9 mouse cellular contexts compared by ENCODE assay signal in the genomic region with DNA sequence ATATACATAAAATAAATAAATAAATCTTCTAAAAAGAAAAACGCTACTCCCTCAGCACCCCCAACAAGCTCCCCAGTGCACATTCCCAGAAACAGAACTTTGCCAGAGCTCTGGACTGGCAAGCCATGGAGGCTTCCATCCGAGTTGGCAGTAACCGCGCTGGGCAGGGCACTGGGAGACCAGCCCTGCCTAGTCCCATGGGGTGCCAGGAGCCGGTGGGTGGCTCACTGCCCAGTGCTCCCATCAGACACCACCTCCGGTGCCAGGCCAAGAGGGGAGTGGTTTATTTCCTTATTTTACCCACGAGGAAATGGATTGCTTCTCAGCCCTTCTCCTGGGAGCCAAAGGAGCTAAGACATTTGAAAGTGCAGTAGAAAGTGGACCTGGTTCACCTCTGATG. TPM values are rescaled to one million over a fixed set of nuclear protein-coding genes. Genes with fewer than 3 reads are reported as not detected.
DNase-seq lines count a peak whose midpoint lies in the region; ATAC-seq lines count a peak whose summit lies in the region.
"Had no signal": no experiment of that assay in that cellular context is flagged by ENCODE, and none has a peak within 500 bp of the region (broad histone marks: within the 10 kb centered on the region; RNA-seq: fewer than 3 reads in every experiment).

No protein-coding gene starts in this region.

- ATAC-seq in frontal cortex, adult (ENCODE audit: low TSS enrichment): peak; percentile 47; the same call in 1 of the 2 replicates
- ATAC-seq in megakaryocyte-erythroid progenitor cell, adult 5-6 weeks (replicated peaks; ENCODE audit: low FRiP score, low TSS enrichment, poor library complexity, severe bottlenecking): no peak

- no peak for DNase-seq in frontal cortex, postnatal 36 days (ENCODE audit: low spot score in 2 of 2)
- DNase-seq in ovary, postnatal 36 days (ENCODE audit: low spot score): peak; percentile 68
- no peak for DNase-seq in ovary, postnatal 10 days (ENCODE audit: low spot score)
- peak; percentile 66 to 79 for DNase-seq in cerebellum, postnatal 10 days
- DNase-seq in lung, postnatal 14 days: peak; percentile 61
- DNase-seq in spleen, adult 18-20 months: no peak

RNA-seq across cellular contexts. Expression of a gene that starts 1.7 kb away (rescaled TPM):
- total RNA-seq in megakaryocyte-erythroid progenitor cell, adult 5-6 weeks (2014; fragmentation: Nextera tagmentation): not detected in 2 replicates
- not detected in 2 replicates for total RNA-seq in megakaryocyte-erythroid progenitor cell, adult 5-6 weeks (2017)
- total RNA-seq: CH12.LX had no signal

RNA-seq across cellular contexts. Expression of a gene that starts 14.6 kb away (rescaled TPM):
- 0.77 TPM in 1 of 2 replicates, not detected in the other for total RNA-seq in megakaryocyte-erythroid progenitor cell, adult 5-6 weeks (2014; fragmentation: Nextera tagmentation)
- not detected in 2 replicates for total RNA-seq in megakaryocyte-erythroid progenitor cell, adult 5-6 weeks (2017)
- total RNA-seq: CH12.LX had no signal

RNA-seq across cellular contexts. Expression of a gene that starts 20.0 kb away (rescaled TPM):
- 30.0 and 47.6 TPM in 2 replicates for total RNA-seq in megakaryocyte-erythroid progenitor cell, adult 5-6 weeks (2014; fragmentation: Nextera tagmentation)
- 7.8 and 10.9 TPM in 2 replicates for total RNA-seq in megakaryocyte-erythroid progenitor cell, adult 5-6 weeks (2017)

RNA-seq across cellular contexts. Expression of a gene that starts 42.5 kb away (rescaled TPM):
- not detected in 2 replicates for total RNA-seq in megakaryocyte-erythroid progenitor cell, adult 5-6 weeks (2014; fragmentation: Nextera tagmentation)
- 2.6 TPM in 1 of 2 replicates, not detected in the other for total RNA-seq in megakaryocyte-erythroid progenitor cell, adult 5-6 weeks (2017)

RNA-seq across cellular contexts. Expression of a gene that starts 42.6 kb away (rescaled TPM):
- 31.8 and 53.7 TPM in 2 replicates for total RNA-seq in megakaryocyte-erythroid progenitor cell, adult 5-6 weeks (2014; fragmentation: Nextera tagmentation)
- total RNA-seq in megakaryocyte-erythroid progenitor cell, adult 5-6 weeks (2017): 11.4 and 11.6 TPM in 2 replicates

Comparison
In these comparisons a context has a peak if more than half of its experiments do, and no peak if none do; other contexts are left out.
1. DNase-seq: peak in ovary, postnatal 36 days (single experiment), cerebellum, postnatal 10 days (2 of 2) and lung, postnatal 14 days (single experiment); none in frontal cortex, postnatal 36 days (0 of 2), ovary, postnatal 10 days (single experiment) and spleen, adult 18-20 months (0 of 2).